Mouse (Mus musculus) fat pad, adult 2 months (tissue): ENCODE data around the gene Nxph2.
"Not testable (repeated sequence)": the region's sequence is repeated elsewhere in the genome, so short reads cannot be mapped to it uniquely, and the experiment has no call there.

Source experiments
- DNase-seq: peaks from one replicate; pipeline ENCODE4 v3.0.0-alpha.2; 2011; ENCODE audit warnings: low read depth, low spot score; ENCODE audit errors: extremely low read depth

Gene Nxph2

DNA sequence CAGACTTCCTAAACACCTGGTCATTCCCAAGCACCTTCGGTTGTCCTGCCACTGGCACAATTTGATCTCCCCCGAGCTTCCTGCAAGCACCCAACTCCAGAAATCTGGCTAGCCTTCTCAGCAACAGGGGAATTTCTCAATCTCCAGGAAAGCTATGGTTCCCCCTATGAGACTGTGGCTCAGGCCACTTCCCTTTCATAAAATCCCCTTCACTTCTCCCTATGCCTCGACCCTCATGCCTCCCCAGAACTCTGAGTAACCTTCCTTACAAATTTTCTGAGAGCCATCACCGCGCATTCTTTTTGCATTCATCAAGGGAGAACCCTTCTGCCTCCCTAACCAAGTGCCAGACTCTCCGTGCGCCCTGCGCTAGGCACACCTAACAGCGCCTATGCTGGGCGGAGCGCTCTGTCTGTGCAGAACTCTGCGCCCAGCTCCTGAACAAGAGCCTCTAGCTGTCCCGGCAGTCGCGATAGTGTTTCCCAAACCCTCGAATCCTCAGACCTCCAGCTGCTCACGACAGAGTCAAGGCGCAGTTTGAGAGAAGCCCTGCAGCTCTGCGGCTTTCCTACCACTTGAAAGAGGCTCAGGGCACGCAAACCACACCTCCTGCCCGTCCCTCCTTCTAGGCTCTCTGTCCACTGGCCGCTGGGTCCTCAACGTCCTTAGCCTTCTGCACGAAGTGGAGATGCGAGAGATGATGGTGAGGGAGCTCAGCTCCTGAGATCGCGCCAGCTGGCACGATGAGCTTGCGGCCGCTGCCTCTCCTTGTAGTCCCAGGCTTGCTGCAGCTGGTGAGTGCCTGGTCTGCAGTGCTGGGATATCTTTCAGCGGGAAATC, at the start of gene Nxph2:
TSS of gene Nxph2 (plus strand) at position 501 of the 840 bp plus-strand sequence.
- DNase-seq = no peak

DNA sequence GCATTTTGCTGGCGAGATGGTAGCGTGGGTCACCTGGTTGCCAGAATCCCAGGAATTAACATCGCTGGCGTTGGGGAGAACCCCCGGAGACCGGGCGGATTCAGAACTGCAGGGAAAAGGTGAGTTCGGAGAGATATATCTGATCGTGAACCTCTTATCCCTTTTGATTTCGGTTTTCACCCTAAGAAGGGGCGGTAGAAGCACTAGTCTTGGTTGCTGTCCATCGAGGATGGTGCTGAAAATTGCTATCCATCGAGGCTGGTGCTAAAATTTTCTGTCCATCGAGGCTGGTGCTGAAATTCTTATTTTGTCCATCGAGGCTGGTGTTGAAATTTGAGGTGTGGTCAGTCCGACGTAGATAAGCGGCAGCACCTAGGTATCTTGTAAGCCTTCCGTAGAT, 30.1 kb upstream of the Nxph2 start:
- DNase-seq = not testable (repeated sequence)

DNA sequence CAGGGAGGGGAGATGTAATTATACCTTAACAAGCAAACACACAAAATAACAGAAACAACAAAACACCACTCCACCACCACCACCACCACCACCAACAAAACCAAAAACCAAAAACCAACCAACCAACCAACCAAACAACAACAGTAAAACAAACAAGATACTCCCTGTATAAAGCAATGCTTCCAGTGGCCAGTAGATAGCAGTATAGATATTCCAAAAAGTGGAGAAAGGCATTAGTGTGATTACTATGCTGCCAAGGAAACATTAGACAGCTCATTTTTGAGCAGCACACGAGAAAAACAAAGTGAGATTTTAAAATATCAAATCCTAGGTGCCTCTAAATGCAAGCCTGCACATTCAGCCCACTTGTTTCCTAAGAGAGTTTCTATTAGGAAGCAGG, 6.2 kb upstream of the Nxph2 start:
- no peak for DNase-seq
